Mouse (Mus musculus) thymus, adult 2 months (tissue): Measurements from ENCODE around the gene Pla2g1b.

Experiments used
- CTCF ChIP-seq: fragments of 200-500 bp; IDR thresholded peaks from 2 replicates; pipeline ENCODE4 v1.5.1; 2012; ENCODE audit warnings: mild to moderate bottlenecking, control low read depth, low read length, moderate library complexity, borderline replicate concordance; ENCODE audit not compliant: control insufficient read depth, poor library complexity, insufficient read depth; ENCODE audit errors: extremely low read depth
- POLR2A ChIP-seq: fragments of 200-500 bp; IDR thresholded peaks from 2 replicates; pipeline ENCODE4 v1.6.1; 2012; ENCODE audit warnings: mild to moderate bottlenecking, low read length, control low read depth, moderate library complexity; ENCODE audit not compliant: control insufficient read depth, poor library complexity, insufficient read depth; ENCODE audit errors: extremely low read depth

DNA sequence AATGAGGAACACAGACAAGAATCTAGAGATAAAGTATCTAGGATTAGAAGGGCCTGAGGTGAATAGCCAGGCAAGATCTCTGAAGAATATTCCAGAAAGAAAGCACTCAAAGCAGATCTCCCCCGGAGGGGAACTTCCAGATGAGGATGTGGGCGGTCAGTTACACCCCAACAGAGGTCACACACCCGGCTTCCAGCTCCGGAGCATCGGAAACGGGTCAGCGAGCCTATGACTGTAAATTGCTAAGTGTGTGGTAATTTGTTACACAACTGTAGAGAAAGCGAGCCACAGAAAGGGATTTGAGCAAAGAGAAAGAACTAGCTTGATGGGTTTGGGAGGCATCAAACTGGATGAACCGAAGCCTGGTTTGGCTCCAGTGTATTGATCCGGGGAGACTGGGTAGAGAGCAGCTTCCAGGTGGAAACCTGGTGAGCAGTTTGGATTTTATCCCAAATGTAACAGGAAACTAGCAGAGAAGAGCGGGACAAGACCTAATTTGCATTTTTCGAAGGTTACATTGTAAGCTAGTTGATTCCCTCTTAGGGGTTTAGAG, 34.4 kb downstream of the Pla2g1b start:
- TF ChIP-seq POLR2A: no peak
- TF ChIP-seq CTCF: no peak
